Mouse (Mus musculus): Measurements from ENCODE around the gene Trmu.

- TF ChIP-seq GATA1 (IDR thresholded peaks at IDR 0.05; ENCODE audit: low read length), result no peak
- no peak for TF ChIP-seq TAL1 (IDR thresholded peaks at IDR 0.05; ENCODE audit: low read length)
Observed at GRCm38 (mm10) chr15:85840983-85841382, 38.1 kb upstream of the Trmu start.

Data from erythroblast, embryonic 14.5 days (primary cell).